Mouse (Mus musculus) neutrophil, adult 5-6 weeks (primary cell): ENCODE data around the gene Gpr21. TPM values are rescaled to one million over a fixed set of nuclear protein-coding genes. Genes with fewer than 3 reads are reported as not detected.

ENCODE experiments used
- ATAC-seq: fragments of 151-379, 151-347 bp; 2 replicates; pipeline ENCODE4 v1.8.0; 2017; ENCODE audit warnings: mild to moderate bottlenecking, moderate TSS enrichment; ENCODE audit not compliant: insufficient number of reproducible peaks, poor library complexity, low FRiP score, severe bottlenecking; ENCODE audit errors: extremely low read depth
- total RNA-seq: library from RNA; stranded (forward); fragments of 200-1000 nt; gene quantifications from 2 replicates; pipeline ENCODE4 v1.2.3, GENCODE M21; 2017

Gpr21 gene
- total RNA-seq, 1 experiment from 2014 or later = 4.2 TPM

DNA sequence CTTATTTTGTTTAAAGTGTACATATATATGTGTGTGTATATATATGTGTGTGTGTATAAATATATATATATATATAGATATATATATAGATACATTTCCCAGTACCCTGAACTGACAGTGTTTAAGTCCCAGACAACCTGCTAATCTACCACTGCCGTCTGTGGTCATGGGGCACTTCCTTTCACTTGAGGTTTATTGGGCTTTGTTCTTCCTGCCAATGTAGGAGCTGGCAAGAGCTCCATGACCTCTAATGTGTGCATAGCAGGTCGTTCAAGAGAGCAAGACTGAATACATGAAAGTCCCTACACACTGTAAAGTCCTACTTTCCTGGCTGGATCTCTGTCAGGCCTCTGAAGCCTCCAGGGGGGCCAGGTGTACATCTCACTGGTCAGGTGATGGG, 49.4 kb downstream of the Gpr21 start:
- no peak for ATAC-seq

GRCm38 (mm10) chr2:37566035-37566434, 49.9 kb downstream of the Gpr21 start:
- ATAC-seq = no peak

DNA sequence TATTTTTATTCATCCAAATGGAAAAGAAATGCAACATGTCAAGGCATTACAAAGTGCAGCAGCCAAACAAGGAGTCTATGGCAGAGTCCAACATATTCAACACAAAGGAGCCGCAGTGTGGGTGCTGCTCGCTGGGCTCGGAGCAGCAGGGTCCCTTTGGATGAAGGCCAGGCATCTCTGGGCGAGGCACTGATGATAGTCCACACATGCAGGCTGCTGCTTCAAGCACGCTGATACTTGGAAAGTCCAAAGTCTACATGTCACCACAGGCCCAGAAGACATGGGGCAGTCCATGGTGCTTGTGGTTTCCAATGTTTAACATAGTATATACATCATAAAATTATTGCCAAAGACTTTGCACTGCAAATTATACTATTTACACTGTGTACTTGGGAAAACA, 53.8 kb downstream of the Gpr21 start:
- ATAC-seq = no peak

Other genes starting within 250 kb of the Gpr21 start
- not detected in 2 replicates for gene Olfr368, start 189.8 kb upstream of the Gpr21 start, total RNA-seq
- gene Pdcl, start 157.0 kb upstream of the Gpr21 start, total RNA-seq = 61.5 and 71.9 TPM in 2 replicates
- 99.3 and 110 TPM in 2 replicates for gene Rc3h2, start 93.4 kb upstream of the Gpr21 start, total RNA-seq
- 13.0 and 15.3 TPM in 2 replicates for gene Zbtb26, start 73.2 kb upstream of the Gpr21 start, total RNA-seq
- gene Zbtb6, start 73.2 kb upstream of the Gpr21 start, total RNA-seq = 30.3 and 33.6 TPM in 2 replicates
- 55.9 and 58.5 TPM in 2 replicates for gene Rabgap1, start 73.1 kb upstream of the Gpr21 start, total RNA-seq
- 86.9 and 104 TPM in 2 replicates for gene Strbp, start 187.5 kb downstream of the Gpr21 start, total RNA-seq